Mouse (Mus musculus): ENCODE results near the gene Wrb. TPM values are rescaled to one million over a fixed set of nuclear protein-coding genes. Genes with fewer than 3 reads are reported as not detected.
A peak's percentile ranks its signal among the peaks of the same experiment; 100 is the strongest.
"Not testable (repeated sequence)": the region's sequence is repeated elsewhere in the genome, so short reads cannot be mapped to it uniquely, and the experiment has no call there.

The Wrb gene
- polyA plus RNA-seq (2017; shearing (Covaris generic)): 10 to 100 TPM; 19.1 to 21.4 TPM

DNA sequence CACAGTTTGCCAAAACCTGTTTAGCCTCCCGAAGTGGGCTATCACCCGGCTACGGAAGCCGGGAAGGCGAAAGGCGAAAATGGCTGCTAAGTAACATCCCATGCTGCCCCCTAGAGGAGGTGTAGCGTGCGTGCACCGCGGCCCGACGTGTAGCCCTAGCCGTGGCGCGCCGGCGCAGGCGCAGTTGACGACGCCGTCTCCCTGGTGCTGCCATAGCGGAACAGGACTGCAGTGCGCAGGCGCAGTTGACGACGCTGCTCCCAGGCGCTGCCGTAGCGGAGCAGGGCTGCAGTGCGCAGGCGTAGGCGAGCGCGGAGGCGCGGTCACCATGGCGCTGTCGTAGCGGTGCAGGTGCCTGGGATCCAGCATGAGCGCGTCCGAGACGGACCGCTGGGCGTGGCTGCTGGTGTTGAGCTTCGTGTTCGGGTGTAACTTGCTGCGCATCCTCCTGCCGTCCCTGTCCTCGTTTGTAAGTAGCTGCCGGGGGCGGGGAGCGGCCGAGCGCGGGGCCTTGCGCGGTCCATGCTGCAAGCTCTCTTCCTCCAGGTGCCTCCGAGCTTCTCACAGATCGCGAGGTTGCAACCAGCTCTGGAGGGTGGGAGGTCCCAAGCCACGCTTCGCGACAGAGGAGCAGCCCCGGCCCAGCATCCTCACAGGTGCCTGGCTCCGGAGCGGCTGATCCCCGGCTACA, at the start of gene Wrb:
Gene Wrb, plus strand, starts transcription at position 298 of the 691 bp plus-strand sequence.
- ATAC-seq: peak; percentile 94

DNA sequence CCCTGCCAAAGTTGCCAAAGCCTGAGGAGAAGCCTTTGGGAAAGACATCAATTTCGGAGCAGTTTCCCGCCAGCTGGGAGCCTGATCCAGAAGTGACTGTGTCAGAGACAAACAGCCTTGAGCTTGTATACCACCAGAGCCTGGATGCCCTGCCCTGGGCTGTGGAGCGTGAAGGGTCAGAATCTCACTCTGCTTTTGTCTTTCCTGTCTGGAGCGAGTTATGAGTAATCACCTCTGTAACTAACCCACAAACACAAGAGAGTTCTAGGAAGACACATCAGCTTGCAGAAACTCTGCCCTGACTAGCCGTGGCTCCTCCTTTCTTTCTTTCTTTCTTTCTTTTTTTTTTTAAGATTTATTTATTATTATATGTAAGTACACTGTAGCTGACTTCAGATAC, 49.2 kb upstream of the Wrb start:
- ATAC-seq: no peak

DNA sequence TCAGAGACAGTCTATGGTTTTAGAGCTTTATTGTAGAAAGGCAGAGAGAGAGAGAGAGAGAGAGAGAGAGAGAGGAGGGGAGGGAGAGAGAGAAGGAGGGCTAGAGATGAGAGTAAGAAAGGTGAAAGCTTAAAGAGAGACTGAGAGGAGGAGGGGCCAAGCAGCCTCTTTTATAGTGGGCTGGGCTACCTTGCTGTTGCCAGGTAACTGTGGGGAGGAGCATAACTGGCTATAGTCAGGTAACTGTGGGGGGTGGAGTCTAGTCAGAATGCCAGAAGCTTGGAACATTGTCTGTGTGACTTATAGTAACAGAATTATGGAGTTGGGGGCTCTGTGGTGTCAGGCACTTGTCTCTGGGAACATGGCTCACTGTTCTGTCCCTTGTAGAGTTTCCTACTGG, 47.4 kb upstream of the Wrb start:
- ATAC-seq: not testable (repeated sequence)

DNA sequence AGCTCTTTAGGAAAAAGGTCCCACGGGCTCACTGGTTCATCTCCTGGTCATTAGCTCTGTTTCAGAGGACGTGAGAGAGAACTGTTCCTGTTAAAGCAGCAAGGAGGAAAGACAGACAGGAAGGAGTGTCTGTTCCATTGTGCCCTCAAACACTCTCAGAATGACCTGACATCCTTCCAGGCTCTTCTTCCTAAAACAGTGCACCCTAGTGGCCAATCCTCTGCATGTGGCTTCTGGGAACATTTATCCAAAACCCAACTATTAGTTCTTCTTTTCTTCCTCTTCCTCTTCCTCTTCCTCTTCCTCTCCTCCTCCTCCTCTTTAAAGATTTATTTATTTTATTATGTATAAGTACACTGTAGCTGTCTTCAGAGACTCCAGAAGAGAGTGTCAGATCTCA, 42.2 kb upstream of the Wrb start:
- no peak for ATAC-seq

DNA sequence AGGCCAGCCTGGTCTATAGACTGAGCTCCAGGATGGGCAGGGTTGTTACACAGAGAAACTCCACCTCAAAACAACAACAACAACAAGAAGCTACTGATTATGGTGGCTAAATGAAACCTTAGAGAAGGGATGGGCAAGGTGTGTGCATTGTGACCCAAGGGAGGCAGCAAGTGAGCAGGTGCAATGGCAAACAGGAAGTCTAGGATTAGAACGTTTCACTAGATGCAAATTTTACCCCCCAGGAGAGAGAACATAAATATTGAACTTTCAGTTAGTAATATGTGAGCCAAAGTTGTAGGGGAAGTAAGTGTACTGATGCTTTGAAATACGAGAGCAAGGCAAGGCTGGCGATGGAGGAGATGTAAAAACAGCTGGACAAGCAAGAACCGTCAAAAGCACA, 35.5 kb upstream of the Wrb start:
- no peak for ATAC-seq

DNA sequence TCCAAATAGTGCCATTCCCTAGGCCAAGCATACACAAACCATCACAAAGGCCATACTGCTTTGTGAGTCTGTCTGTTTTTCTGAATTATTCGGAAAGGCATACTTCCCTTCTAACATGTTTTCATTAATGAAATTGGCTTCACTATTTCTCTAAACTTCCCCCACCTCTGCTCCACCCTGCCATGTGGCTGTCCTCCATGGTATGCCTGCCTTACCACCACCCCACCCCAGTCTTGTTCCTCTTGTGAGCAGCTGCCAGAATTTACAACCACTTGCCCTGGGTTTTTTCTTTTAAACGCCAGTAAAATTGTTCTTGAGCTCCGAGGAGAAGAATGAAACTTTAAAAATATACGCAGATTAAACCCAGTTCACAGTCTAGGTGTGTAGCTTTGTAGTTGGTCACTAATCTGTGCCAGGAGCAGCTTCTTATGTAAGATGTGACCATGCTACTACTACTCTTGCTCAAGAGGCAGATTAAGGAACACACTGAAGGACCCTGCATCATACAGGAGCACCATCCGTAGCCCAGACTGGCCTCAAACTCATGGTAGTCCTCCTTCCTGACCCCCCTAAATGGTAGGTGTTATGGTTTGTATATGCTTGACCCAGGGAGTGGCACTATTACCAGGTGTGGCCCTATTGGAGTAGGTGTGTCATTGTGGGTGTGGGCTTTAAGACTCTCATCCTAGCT, 34.4 kb upstream of the Wrb start:
- ATAC-seq: no peak

DNA sequence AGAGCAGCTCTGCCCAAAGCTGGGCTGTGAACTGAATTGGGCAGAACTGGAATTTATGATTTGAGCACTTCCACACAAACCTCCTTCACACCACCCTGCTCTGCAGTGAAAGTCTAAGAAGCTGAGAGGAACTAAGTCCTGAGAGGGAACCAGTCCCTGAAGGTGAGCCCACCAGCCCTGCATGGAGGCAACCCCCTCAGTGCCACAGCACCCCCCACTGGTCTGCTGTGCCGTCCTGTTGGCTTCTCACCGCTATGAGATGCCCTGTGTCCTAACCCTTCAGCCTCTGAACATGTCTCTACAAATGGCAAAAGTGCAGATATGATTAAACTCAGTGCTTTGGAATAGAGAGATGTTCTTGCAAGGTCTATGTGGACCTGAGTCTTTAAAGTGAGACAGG, 32.4 kb upstream of the Wrb start:
- no peak for ATAC-seq

DNA sequence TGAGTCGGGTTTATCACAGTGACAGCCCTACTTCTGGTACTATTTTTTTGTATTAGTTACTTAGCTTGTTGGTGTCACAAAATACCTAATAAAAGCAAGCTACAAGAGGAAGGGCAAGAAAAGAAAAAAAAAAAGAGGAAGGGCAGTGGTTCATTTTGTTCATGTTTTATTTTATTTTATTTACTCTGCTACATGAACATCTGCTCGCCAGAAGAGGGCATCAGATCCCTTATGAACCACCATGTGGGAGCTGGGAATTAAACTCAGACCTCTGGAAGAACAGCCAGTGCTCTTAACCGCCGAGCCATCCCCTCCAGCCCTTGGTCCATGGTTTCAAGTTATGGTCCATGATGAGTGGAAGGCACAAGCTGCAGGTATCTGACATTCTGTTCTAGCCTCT, 30.5 kb upstream of the Wrb start:
- ATAC-seq: no peak

DNA sequence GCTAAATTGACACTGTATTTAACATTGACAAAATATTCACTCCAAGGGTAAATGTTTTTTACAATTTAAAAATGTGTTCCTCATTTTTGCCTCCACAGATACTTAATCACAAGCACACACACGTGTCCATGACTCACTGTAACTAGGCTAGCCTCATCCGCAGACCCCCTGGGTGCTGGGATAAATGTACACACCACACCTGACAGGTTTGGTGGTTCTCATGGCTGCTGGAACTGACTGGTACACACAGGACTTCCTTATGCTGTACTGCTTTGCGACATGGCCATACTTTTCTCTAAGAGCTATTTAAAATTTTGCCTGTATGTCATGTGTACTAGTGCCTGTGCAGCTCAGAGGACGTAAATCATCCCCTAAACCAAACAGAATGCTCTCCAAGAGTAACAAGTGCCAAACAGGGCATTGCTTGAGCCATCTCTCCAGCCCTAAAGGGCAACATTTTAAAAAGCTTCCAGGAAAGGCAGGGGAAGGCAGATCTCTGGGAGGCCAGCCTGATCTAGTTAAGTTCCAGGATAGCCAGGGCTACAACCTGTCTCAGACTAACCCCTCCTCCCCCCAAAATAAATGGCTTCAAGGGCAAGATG, 25.1 kb upstream of the Wrb start:
- ATAC-seq: no peak

DNA sequence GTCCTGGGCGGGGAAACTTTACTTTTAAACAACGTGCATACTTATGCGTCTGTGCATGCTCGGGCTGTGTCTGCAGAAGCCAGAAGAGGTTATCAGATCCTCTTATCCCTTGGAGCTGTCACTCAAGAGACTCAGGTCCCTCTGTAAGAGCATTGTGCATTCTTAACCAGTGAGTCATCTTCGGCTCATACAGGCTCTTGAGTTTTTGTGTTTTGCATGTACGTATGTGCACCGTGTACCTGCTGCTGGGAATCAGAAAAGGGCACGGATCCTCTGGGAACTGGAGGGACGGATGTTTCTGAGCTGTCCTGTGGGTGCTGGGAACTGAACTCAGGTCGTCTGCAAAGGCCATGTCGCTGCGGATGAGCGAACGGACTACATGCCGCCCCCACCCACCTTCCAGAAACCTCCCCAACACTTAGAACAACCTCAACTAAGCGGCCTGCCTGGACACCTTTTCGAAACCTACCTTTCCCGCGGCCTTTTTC, 18.5 kb upstream of the Wrb start:
- ATAC-seq: no peak

DNA sequence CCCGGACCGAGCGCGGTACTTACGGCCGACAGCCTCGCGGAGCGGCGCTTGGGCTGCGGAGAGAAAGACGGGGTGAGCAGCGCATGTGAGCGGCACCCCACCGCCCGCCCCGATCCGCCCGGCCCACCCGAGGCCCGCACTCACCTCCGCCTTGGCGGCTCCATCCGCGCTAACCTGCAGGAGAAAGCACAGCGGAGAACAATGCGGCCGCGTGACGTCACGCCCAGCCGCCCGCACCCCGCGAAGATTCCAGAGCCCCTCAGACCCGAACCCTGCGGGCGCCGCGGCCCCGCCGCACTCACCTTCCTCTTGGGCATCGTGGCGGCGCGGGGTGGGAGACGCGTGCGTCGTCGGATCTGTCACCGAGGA, 17.9 kb upstream of the Wrb start:
- ATAC-seq: peak; percentile 44

DNA sequence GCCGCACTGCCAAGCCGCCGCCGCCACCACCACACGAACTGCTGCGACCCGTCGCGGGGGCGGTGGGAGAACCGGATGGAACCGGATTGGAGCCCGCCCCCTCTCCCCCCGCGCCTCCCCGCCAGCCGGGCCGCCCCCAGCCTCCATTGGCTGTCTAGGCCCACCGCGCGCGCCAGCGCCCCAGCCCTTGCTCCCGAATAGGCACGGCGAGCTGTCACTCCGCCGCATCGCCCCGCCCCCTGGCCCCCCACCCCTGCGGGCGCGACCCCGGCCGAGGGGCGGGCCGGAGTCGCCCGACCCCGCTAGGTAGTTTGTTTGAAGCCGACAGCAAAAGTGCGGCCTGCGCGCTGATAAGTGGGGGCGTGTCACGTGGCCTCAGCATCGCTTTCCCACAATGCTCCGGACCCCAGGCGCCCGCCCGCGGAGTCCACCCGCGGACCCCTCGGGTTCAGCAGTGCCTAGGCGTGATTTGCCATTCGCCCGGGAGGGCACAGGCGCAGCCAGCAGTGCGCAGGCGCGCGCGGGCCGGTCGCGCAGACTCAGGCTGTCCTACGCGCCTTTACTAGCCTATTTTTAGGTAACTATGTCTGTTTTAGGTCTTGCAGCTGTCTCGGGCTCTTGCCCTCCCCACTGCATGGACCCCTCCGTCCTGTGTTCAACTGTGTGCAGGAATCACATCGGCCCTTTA, 17.4 kb upstream of the Wrb start, which contains the start of gene Hmgn1:
Gene Hmgn1, minus strand, starts transcription at position 73 of the 688 bp plus-strand sequence.
- peak; percentile 76 for ATAC-seq

DNA sequence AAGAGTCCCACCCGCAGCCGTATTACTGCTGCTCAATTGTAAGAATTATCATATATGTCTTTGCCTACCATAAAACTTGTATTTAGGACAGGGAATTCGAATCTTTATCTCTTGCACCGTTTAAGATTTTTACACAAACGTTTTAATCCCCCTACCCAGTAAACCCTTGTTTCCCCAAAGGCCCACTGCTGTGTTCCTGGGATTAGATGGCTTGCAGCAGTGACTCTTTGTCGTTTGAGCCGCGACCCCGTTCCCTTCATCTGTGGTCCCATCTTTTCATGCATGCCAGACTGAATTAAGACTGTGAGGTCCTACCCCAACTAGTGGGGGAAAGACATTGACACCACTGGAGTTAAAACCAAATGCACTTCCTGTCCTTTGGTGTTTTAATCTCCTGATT, 16.7 kb upstream of the Wrb start:
- no peak for ATAC-seq

DNA sequence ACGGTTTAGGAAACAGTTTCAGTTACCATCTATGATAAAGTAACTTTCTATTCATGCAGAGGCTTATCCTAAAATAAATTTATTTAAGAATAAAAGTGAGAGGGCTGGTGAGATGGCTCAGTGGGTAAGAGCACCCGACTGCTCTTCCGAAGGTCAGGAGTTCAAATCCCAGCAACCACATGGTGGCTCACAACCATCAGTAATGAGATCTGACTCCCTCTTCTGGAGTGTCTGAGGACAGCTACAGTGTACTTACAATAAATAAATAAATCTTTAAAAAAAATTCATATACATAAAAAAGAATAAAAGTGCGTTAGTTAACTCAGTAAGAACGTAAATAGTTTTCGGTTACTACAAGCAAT, 478 bp upstream of the Wrb start:
- not testable (repeated sequence) for ATAC-seq

DNA sequence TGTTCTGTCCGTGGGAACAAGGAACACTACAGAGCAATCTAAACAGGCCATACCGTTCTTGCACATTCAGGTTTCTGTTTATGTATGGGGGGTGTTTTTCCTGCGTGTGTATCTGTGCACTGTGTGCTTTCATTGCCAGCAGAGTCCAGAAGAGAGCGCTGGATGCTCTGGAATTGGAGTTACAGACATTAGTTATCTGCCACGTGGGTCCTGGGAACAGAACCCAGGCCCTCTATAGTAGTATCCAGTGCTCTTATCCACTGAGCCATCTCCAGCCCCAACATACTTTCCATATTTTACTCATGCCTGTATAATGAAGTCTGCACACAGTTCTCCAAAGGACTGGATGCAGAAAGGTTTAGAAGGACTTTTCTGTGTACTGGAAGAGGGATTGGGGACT, 607 bp downstream of the Wrb start:
- no peak for ATAC-seq

DNA sequence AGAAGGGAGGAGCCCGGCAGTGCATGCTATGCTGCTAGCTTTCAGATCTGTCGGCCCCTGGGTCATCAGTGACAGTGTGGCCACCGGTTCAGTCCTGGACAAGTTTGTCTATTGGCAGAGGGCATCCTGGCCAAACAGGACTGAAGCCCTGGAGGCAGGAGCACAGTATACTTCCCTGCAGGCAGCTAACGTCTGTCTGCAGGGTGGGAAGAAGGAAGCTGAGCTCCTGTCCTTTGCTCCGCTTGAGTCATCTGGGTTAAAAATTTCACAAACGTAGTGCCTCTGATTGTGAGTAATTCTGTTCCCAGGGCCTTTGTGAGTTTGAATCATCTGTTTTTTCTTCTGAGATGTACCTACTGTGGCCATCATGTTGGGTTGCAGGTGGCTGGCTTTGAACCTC, 3.6 kb downstream of the Wrb start:
- ATAC-seq: no peak

DNA sequence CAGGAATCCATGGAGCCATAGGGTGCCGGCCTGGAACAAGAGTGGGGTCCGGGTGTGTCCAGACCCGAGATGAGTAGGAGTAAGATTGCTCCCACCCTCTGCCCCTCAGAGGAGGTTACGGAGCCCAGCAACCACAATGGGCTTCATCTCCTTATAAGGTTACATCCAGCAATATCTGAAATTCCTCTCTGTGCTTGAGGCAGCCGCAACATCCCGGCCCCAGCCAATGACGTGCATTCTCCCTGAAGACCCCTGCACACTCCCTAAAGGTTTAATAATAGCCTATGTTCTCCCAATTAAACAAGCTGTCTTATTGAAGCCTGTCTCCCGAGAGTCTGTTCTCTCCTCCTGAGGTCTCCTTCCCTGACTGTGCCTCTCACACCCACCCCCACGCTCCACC, 4.1 kb downstream of the Wrb start:
- no peak for ATAC-seq

DNA sequence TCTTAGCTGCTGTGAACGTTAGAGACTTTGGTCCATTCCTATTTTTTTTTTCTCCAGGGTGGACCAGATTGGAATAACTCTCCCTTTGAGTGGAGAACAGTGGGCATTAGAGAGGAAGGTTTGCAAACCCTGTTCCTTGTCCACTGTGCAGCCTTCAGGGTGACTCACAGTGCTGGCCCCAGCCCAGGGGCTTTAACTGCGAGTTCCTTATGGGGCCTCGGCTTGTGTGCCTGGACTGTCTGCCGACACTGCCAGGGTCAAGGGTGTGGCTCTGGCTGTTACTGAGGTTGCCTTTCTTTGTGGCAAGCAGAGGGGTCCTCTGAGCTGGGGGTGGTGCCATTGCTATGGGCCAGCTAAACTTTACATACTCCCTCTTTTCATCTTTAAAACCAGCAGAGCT, 5.8 kb downstream of the Wrb start:
- ATAC-seq: no peak

DNA sequence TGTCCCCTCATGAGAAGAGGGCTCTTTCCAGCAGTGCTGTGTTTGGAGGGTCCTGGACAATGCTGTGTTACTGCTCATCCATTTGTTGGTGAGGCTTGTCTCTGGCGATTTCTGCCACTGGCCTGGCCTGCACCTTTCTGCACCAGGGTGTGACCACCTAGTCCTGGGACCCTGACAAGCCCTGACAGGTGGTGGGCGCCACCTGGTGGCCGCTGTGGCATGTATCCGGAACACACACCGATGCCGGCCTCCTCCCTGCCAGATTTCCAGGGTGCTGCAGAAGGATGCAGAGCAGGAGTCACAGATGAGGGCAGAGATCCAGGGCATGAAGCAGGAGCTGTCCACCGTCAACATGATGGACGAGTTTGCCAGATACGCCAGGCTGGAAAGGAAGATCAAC, 6.3 kb downstream of the Wrb start:
- ATAC-seq: peak; percentile 75

DNA sequence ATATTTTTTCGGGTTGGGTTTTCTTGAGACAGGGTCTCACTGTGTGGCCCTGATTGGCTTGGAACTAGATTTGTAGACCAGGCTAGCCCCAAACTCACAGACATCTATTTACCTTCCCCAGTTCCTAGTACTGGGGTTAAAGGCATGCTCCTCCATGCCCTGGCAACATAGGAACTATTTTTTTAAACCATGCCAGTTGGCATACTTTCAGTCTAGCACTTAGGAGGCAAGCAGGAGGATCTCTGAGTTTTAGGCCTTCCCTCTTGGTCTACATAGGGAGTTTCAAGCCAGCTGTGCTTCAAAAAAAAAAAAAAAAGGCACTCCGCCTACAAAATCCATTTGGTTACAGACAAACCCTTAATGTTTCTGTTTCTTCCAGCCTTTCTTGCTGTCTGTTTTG, 9.3 kb downstream of the Wrb start:
- ATAC-seq: no peak

DNA sequence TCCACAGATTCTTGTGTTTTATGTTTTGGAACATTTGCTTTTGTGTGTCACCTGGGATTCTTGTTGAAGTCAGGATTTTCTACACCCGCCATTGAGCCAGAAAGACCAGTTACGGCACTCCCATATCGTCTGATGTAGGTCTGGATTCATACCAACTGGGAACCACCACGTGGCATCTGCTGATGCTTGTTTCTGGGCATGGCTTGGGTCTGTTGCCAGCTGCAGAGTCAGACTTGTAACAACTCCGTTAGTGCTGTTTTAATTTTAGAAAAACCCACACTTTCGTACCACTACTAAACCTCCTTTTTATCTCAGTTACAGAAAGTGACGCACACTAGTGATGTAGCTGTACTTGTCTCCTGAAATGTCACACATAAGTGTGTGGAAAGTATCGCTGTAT, 10.8 kb downstream of the Wrb start:
- ATAC-seq: no peak

DNA sequence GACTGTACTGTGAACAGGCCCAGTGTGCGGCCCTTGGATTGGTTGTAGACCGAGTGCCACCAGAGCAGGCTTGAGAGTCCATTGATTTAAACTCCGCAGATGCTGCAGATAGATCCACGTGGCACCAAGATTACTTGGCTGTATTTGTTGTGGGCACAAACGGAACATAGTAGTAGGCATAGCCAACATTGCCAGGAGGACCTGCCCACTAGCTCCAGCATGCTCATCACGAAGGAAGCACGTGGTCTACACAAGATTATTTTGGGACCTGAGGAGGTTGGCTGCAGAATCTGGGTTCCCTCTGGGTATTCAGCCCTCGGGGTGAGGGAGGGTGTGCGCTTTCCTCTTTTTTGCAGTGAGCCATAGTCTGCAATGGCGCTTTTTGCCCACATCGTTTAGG, 12.0 kb downstream of the Wrb start:
- no peak for ATAC-seq

DNA sequence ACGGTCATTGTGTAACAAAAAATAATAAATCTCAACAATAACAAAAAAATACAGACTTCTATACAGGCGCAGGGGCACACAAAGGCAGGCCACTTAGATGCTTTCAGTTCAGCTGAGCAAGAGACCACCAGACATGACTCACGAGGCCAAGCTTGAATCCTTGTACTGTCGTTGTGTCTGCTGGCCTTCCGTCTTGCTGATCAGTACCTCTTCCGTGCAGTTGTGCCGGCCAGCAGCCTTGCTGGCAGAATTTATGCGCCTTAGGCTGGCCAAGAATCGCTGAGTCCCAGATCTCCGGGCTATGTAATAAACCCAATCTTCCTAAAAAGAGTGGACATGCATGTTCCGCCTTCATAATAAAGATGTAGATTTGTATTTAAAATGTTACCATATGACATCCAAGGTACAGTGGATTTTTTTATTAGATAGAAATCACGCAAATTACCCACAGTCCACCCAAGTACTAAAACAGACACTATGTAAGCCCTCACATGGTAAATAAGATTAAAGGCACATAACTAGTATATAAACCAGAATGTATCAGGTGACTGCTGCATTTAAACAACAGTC, 13.4 kb downstream of the Wrb start:
- no peak for ATAC-seq

Measured in CD4-positive, CD25-positive, alpha-beta regulatory T cell, adult 4 months (primary cell).